Mouse (Mus musculus) testis, adult 2 months (tissue): ENCODE results near the gene Fam213a.

Experiments used
- CTCF ChIP-seq: fragments of 200-500 bp; IDR thresholded peaks from 2 replicates; pipeline ENCODE4 v1.5.1; 2012; ENCODE audit warnings: low read depth, mild to moderate bottlenecking, inconsistent platforms, low read length, moderate library complexity; ENCODE audit not compliant: control insufficient read depth, insufficient read depth, insufficient replicate concordance
- POLR2A ChIP-seq: fragments of 200-500 bp; IDR thresholded peaks from 2 replicates; pipeline ENCODE4 v1.6.1; 2012; ENCODE audit warnings: low read depth, mild to moderate bottlenecking, inconsistent platforms, low read length, moderate library complexity; ENCODE audit not compliant: control insufficient read depth

GRCm38 (mm10) chr14:40957607-40958006, 56.0 kb downstream of the Fam213a start:
- TF ChIP-seq POLR2A (no peak), CTCF (no peak)
